In genomic region chr8:106839209-106840001, GRCm38 (mm10) we compare ENCODE assay signal across 9 mouse cellular contexts. TPM values are rescaled to one million over a fixed set of nuclear protein-coding genes. Genes with fewer than 3 reads are reported as not detected.
DNase-seq lines count a peak whose midpoint lies in the region; ATAC-seq and TF ChIP-seq lines count a peak whose summit lies in the region.
"Had no signal": no experiment of that assay in that cellular context is flagged by ENCODE, and none has a peak within 500 bp of the region (broad histone marks: within the 10 kb centered on the region; RNA-seq: fewer than 3 reads in every experiment).

No protein-coding gene starts in this region.

- 33% methylated on average over 11 of the region's 11 CpGs for WGBS in forebrain, embryonic 13.5 days
- 38% methylated on average over 11 of the region's 11 CpGs for WGBS in small intestine, adult 2 months

- ATAC-seq in forebrain, embryonic 13.5 days: peak; percentile 50

- H3K27ac ChIP-seq in layer of hippocampus, adult 2 months: peak overlapping the region; percentile 70
- H3K27ac ChIP-seq in forebrain, embryonic 13.5 days: peak overlapping the region; percentile 80
- H3K27ac ChIP-seq in small intestine, adult 2 months (ENCODE audit: insufficient read depth, low read depth, low read length): 0 out of 2 replicates have a peak overlapping the region, but pooled peaks have one; percentile 11

- no peak overlapping the region for H3K9ac ChIP-seq in forebrain, embryonic 13.5 days

- H3K27me3 ChIP-seq in forebrain, embryonic 13.5 days: no peaks in the 10 kb centered on the region
- H3K27me3 ChIP-seq in small intestine, adult 2 months (ENCODE audit: control insufficient read depth, insufficient read depth, low read length): no peaks in the 10 kb centered on the region

- peaks cover 4% of the 10 kb centered on the region; the same call in 1 of the 2 replicates for H3K36me3 ChIP-seq in forebrain, embryonic 13.5 days (ENCODE audit: poor library complexity, severe bottlenecking)
- H3K36me3 ChIP-seq in small intestine, adult 2 months (ENCODE audit: control insufficient read depth, insufficient read depth, low read length): no peaks in the 10 kb centered on the region
- H3K36me3 ChIP-seq: G1E had no signal

- no peak for TF ChIP-seq POLR2A in small intestine, adult 2 months (IDR thresholded peaks at IDR 0.05; ENCODE audit: low read depth, low read length)

- peaks cover 14% of the 10 kb centered on the region for H3K4me1 ChIP-seq in forebrain, embryonic 13.5 days
- H3K4me1 ChIP-seq in small intestine, adult 2 months (ENCODE audit: control insufficient read depth, insufficient read depth, insufficient read length, low read length): peaks cover 4% of the 10 kb centered on the region; the same call in 1 of the 2 replicates

- no peak overlapping the region for H3K4me2 ChIP-seq in forebrain, embryonic 13.5 days

- H3K4me3 ChIP-seq in layer of hippocampus, adult 2 months: no peak overlapping the region
- H3K4me3 ChIP-seq in forebrain, embryonic 13.5 days: no peak overlapping the region
- no peak overlapping the region for H3K4me3 ChIP-seq in small intestine, adult 2 months (ENCODE audit: low read depth, low read length)

- no peaks in the 10 kb centered on the region for H3K9me3 ChIP-seq in forebrain, embryonic 13.5 days (replicated peaks)
- H3K9me3 ChIP-seq: G1E had no signal

- no peak for TF ChIP-seq CTCF in layer of hippocampus, adult 2 months (conservative IDR thresholded peaks at IDR 0.05)
- TF ChIP-seq CTCF in small intestine, adult 2 months (IDR thresholded peaks at IDR 0.05; ENCODE audit: extremely low read depth, insufficient read length, insufficient replicate concordance, low read depth, low read length): no peak

- intact Hi-C loops in heart, postnatal 25 days (cut with DNase I): loop anchor here (5.0 kb wide), 3 partner anchors 33 to 67 kb away; partner anchors contain the start of gene Has3
- intact Hi-C loops in left cerebral cortex, postnatal 14 days (cut with DNase I): no loop called here

- peak in 1 of 2 experiments; percentile 22 for DNase-seq in layer of hippocampus, adult 2 months (ENCODE audit: low spot score in 2 of 2)
- no peak for DNase-seq in layer of hippocampus, adult 9-10 months (ENCODE audit: low spot score)
- peak; percentile 26 for DNase-seq in heart, postnatal 25 days (ENCODE audit: low spot score)
- DNase-seq in left cerebral cortex, postnatal 14 days (ENCODE audit: low spot score in 2 of 2): peak; percentile 34 to 42
- no peak for DNase-seq in thymus, postnatal 10 days (ENCODE audit: low spot score in 2 of 2)
- DNase-seq in thymus, postnatal 4 days: no peak

RNA-seq across cellular contexts. Expression of gene Has3, which starts 30.6 kb away (rescaled TPM):
- 1 to 10 TPM; 1.3 to 1.9 TPM for total RNA-seq in layer of hippocampus, adult 2 months (2021)
- 0.65 and 0.89 TPM in 2 replicates for polyA plus RNA-seq in forebrain, embryonic 13.5 days (2015; fragmentation: Nextera tagmentation; extraction: Ambion mirVana)
- 1 to 10 TPM; 1.0 to 1.7 TPM for total RNA-seq in heart, postnatal 25 days (2021)
- total RNA-seq in left cerebral cortex, postnatal 14 days (2021): 1 to 10 TPM; 3.0 to 4.1 TPM
- 0.17 and 0.52 TPM in 2 replicates for polyA plus RNA-seq in small intestine, adult 2 months (2012; rRNA removed)
- polyA plus RNA-seq: G1E had no signal

RNA-seq across cellular contexts. Expression of gene Utp4, which starts 54.0 kb away (rescaled TPM):
- 10 to 100 TPM; 43.4 to 47.9 TPM for total RNA-seq in layer of hippocampus, adult 2 months (2021)
- 49.4 and 53.6 TPM in 2 replicates for polyA plus RNA-seq in forebrain, embryonic 13.5 days (2015; fragmentation: Nextera tagmentation; extraction: Ambion mirVana)
- total RNA-seq in heart, postnatal 25 days (2021): 10 to 100 TPM; 17.7 to 19.1 TPM
- total RNA-seq in left cerebral cortex, postnatal 14 days (2021): 10 to 100 TPM; 29.5 to 31.4 TPM
- polyA plus RNA-seq in small intestine, adult 2 months (2012; rRNA removed): 4.4 and 7.7 TPM in 2 replicates

Comparison
In these comparisons a context has a peak if more than half of its experiments do, and no peak if none do; other contexts are left out.
1. DNase-seq: peak in heart, postnatal 25 days (single experiment) and left cerebral cortex, postnatal 14 days (2 of 2); none in layer of hippocampus, adult 9-10 months (single experiment), thymus, postnatal 10 days (0 of 2) and thymus, postnatal 4 days (single experiment).
2. H3K27ac ChIP-seq: peak in every context shown above with its lines; median percentile 80 in forebrain, embryonic 13.5 days; 70 in layer of hippocampus, adult 2 months; 11 in small intestine, adult 2 months.